ENCODE assay signal across 8 mouse cellular contexts in the genomic region with DNA sequence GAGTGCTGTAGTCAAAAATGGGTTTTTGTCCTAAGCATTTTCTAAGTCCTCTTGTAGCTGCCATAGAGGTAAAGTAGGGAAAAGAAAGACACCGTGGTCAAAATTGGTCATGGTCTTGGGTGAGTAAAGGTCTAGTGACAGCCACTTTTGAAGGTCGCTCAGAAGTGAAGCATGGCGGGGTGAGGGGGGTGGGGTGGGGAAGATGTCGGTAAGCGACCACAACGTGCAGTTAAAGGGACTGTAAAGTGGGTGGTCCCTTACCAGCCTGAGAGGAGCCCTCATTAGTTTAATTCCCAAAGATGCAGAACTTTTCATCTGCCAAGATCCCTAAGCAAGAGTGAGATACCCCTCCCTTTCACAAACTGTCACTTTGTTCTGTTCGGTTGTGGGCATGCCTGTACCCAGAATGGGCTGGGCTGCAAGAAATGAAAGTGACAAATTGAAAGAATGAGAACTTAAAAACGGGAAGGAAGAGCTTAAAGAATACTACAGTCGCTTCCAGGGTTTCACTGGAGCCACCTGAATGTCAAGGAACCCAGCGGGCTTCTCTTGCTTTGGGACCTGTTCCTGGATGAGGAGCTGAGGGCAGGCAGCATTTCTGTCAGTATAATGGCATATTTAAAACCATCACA. TPM values are rescaled to one million over a fixed set of nuclear protein-coding genes. Genes with fewer than 3 reads are reported as not detected.
A peak's percentile ranks its signal among the peaks of the same experiment; 100 is the strongest.
DNase-seq lines count a peak whose midpoint lies in the region; ATAC-seq and TF ChIP-seq lines count a peak whose summit lies in the region.

No protein-coding gene starts in this region.

- no peak overlapping the region; the same call in 1 of the 2 replicates for H3K27ac ChIP-seq in left cerebral cortex, adult 2 months
- no peak overlapping the region for H3K27ac ChIP-seq in cortical plate, adult 2 months (ENCODE audit: insufficient read depth, low read length)
- no peak overlapping the region for H3K27ac ChIP-seq in intestine, embryonic 15.5 days
- H3K27ac ChIP-seq in neural tube, embryonic 13.5 days (replicated peaks) = no peak overlapping the region

- DNase-seq in left cerebral cortex, adult 2 months (ENCODE audit: extremely low spot score in 1 of 2, low spot score in 2 of 2) = no peak
- no peak for DNase-seq in left cerebral cortex, postnatal 4 days
- no peak for DNase-seq in right cerebral cortex, adult 18-20 months
- no peak for DNase-seq in ovary, postnatal 14 days (ENCODE audit: low spot score)

- peaks cover 2% of the 10 kb centered on the region for H3K4me1 ChIP-seq in cortical plate, adult 2 months (ENCODE audit: control insufficient read depth, insufficient read depth, low read length)
- peaks cover 11% of the 10 kb centered on the region; the same call in 1 of the 2 replicates for H3K4me1 ChIP-seq in intestine, embryonic 15.5 days (replicated peaks)
- H3K4me1 ChIP-seq in neural tube, embryonic 13.5 days (replicated peaks) = peaks cover 25% of the 10 kb centered on the region

- TF ChIP-seq CTCF in left cerebral cortex, adult 2 months (IDR thresholded peaks at IDR 0.05) = no peak
- no peak for TF ChIP-seq CTCF in cortical plate, adult 2 months (IDR thresholded peaks at IDR 0.05; ENCODE audit: extremely low read depth, insufficient read depth, low read length)

- H3K9ac ChIP-seq in intestine, embryonic 15.5 days = peak overlapping the region; percentile 59; the same call in 1 of the 2 replicates
- peak overlapping the region; percentile 74; the same call in 1 of the 2 replicates for H3K9ac ChIP-seq in neural tube, embryonic 13.5 days

- H3K9me3 ChIP-seq in intestine, embryonic 15.5 days = no peaks in the 10 kb centered on the region
- H3K9me3 ChIP-seq in neural tube, embryonic 13.5 days = no peaks in the 10 kb centered on the region

- WGBS in intestine, embryonic 15.5 days = 15% methylated on average over 10 of the region's 10 CpGs
- 10% methylated on average over 10 of the region's 10 CpGs for WGBS in neural tube, embryonic 13.5 days

- no peaks in the 10 kb centered on the region for H3K27me3 ChIP-seq in intestine, embryonic 15.5 days (replicated peaks)
- 0 out of 2 replicates have a peak, but pooled peaks cover 4% of the 10 kb centered on the region for H3K27me3 ChIP-seq in neural tube, embryonic 13.5 days

- no peak for ATAC-seq in intestine, embryonic 15.5 days
- ATAC-seq in neural tube, embryonic 13.5 days (ENCODE audit: low read depth) = no peak
- ATAC-seq in activated CD4-positive, CD25-positive, alpha-beta regulatory T cell, adult 4 months = no peak

- H3K4me3 ChIP-seq in left cerebral cortex, adult 2 months = peak overlapping the region; percentile 93
- peak overlapping the region; percentile 58 for H3K4me3 ChIP-seq in cortical plate, adult 2 months (ENCODE audit: insufficient read depth, low read length)
- H3K4me3 ChIP-seq in intestine, embryonic 15.5 days (replicated peaks) = peak overlapping the region; percentile 67
- peak overlapping the region; percentile 77 for H3K4me3 ChIP-seq in neural tube, embryonic 13.5 days

- intact Hi-C loops in left cerebral cortex, adult 2 months (cut with DNase I) = loop anchor here (5.0 kb wide), 3 partner anchors 82 to 193 kb away; no protein-coding TSS in a partner anchor
- intact Hi-C loops in left cerebral cortex, postnatal 4 days (cut with DNase I) = loop anchor here (10.0 kb wide), 1 partner anchor 120 kb away; no protein-coding TSS in a partner anchor

- H3K36me3 ChIP-seq in intestine, embryonic 15.5 days = no peaks in the 10 kb centered on the region
- no peaks in the 10 kb centered on the region for H3K36me3 ChIP-seq in neural tube, embryonic 13.5 days

- TF ChIP-seq POLR2A in cortical plate, adult 2 months (IDR thresholded peaks at IDR 0.05; ENCODE audit: extremely low read depth, insufficient read depth, low read length) = no peak

- H3K4me2 ChIP-seq in intestine, embryonic 15.5 days (replicated peaks) = peak overlapping the region; percentile 81
- peak overlapping the region; percentile 94 for H3K4me2 ChIP-seq in neural tube, embryonic 13.5 days

RNA-seq across cellular contexts. Expression of gene Itpr1, which starts 1.5 kb away (rescaled TPM):
- 100 to 1,000 TPM; 459 to 480 TPM for total RNA-seq in left cerebral cortex, adult 2 months (2021)
- total RNA-seq in left cerebral cortex, postnatal 4 days (2021) = 10 to 100 TPM; 66.3 to 72.4 TPM
- 152 TPM in 2 replicates for polyA plus RNA-seq in cortical plate, adult 2 months (2012; rRNA removed)
- polyA plus RNA-seq in intestine, embryonic 15.5 days (2015; fragmentation: Nextera tagmentation; extraction: Ambion mirVana) = 8.4 and 9.0 TPM in 2 replicates
- 4.2 and 4.6 TPM in 2 replicates for polyA plus RNA-seq in neural tube, embryonic 13.5 days (2015; fragmentation: Nextera tagmentation; extraction: Ambion mirVana)
- polyA plus RNA-seq in activated CD4-positive, CD25-positive, alpha-beta regulatory T cell, adult 4 months (2017; shearing (Covaris generic)) = 10 to 100 TPM; 15.8 to 21.2 TPM

RNA-seq across cellular contexts. Expression of gene Sumf1, which starts 29.0 kb away (rescaled TPM):
- 10 to 100 TPM; 22.4 to 24.1 TPM for total RNA-seq in left cerebral cortex, adult 2 months (2021)
- total RNA-seq in left cerebral cortex, postnatal 4 days (2021) = 10 to 100 TPM; 10.4 to 12.4 TPM
- 16.0 and 17.6 TPM in 2 replicates for polyA plus RNA-seq in cortical plate, adult 2 months (2012; rRNA removed)
- polyA plus RNA-seq in intestine, embryonic 15.5 days (2015; fragmentation: Nextera tagmentation; extraction: Ambion mirVana) = 22.0 and 22.3 TPM in 2 replicates
- 11.2 and 12.0 TPM in 2 replicates for polyA plus RNA-seq in neural tube, embryonic 13.5 days (2015; fragmentation: Nextera tagmentation; extraction: Ambion mirVana)
- 1 to 10 TPM; 6.3 to 7.6 TPM for polyA plus RNA-seq in activated CD4-positive, CD25-positive, alpha-beta regulatory T cell, adult 4 months (2017; shearing (Covaris generic))
